In genomic region chr3:107233351-107233813, GRCm38 (mm10) we compare ENCODE assay signal across 8 mouse cellular contexts. TPM values are rescaled to one million over a fixed set of nuclear protein-coding genes. Genes with fewer than 3 reads are reported as not detected.
DNase-seq lines count a peak whose midpoint lies in the region; ATAC-seq and TF ChIP-seq lines count a peak whose summit lies in the region.

No protein-coding gene starts in this region.

- DNase-seq in Patski (ENCODE audit: low read depth, low spot score): peak; percentile 49
- DNase-seq in cerebellum, adult 9-11 months: peak; percentile 54
- peak; percentile 75 to 89 for DNase-seq in frontal cortex, postnatal 14 days (ENCODE audit: low spot score in 2 of 2)
- DNase-seq in hindbrain, embryonic 14.5 days (ENCODE audit: low spot score): peak; percentile 98
- DNase-seq in left cerebral cortex, adult 11 months (ENCODE audit: low spot score): peak; percentile 77
- DNase-seq in right cerebral cortex, postnatal 25 days: peak; percentile 86
- DNase-seq in urinary bladder, postnatal 36 days (ENCODE audit: low spot score in 2 of 2): peak; percentile 75 to 84

- ATAC-seq in Patski: peak; percentile 79
- ATAC-seq in hindbrain, embryonic 14.5 days (ENCODE audit: low FRiP score): peak; percentile 31; the same call in 1 of the 2 replicates
- ATAC-seq in megakaryocyte progenitor cell, adult 5-6 weeks (replicated peaks; ENCODE audit: poor library complexity): peak; percentile 88

- no peak overlapping the region for H3K4me2 ChIP-seq in hindbrain, embryonic 14.5 days (replicated peaks)

- no peak overlapping the region for H3K4me3 ChIP-seq in hindbrain, embryonic 14.5 days (replicated peaks; ENCODE audit: low read length)

- peak; percentile 97 for TF ChIP-seq CTCF in Patski (IDR thresholded peaks at IDR 0.05)

- POLR2A ChIA-PET in Patski (lab: Charles Lee): interaction anchor here (0.7 kb wide), 1 partner anchor 560 kb away, joined by 3 read pairs; no protein-coding TSS in a partner anchor

- no peaks in the 10 kb centered on the region for H3K36me3 ChIP-seq in hindbrain, embryonic 14.5 days (replicated peaks; ENCODE audit: control insufficient read depth, insufficient read depth)

- in situ Hi-C loops in Patski (cut with MboI; ENCODE audit: low pct_unique_long_range_greater_than_20kb): loop anchor here (5.0 to 10.0 kb wide), 3 partner anchors 39 to 341 kb away; no protein-coding TSS in a partner anchor

- CTCF ChIA-PET in Patski (lab: Charles Lee): interaction anchor here (0.7 to 10.1 kb wide), 8 partner anchors 13 to 238 kb away, joined by 3 to 98 read pairs (median 8); no protein-coding TSS in a partner anchor

- no peak overlapping the region for H3K27ac ChIP-seq in hindbrain, embryonic 14.5 days

- no peaks in the 10 kb centered on the region for H3K4me1 ChIP-seq in hindbrain, embryonic 14.5 days (replicated peaks; ENCODE audit: control insufficient read depth, insufficient read depth, low read length)

- WGBS in hindbrain, embryonic 14.5 days: 7% methylated on average over 11 of the region's 11 CpGs

- peaks cover 6% of the 10 kb centered on the region for H3K27me3 ChIP-seq in Patski
- H3K27me3 ChIP-seq in hindbrain, embryonic 14.5 days (ENCODE audit: control insufficient read depth, insufficient read depth, low read length): no peaks in the 10 kb centered on the region

- peak overlapping the region; percentile 39; the same call in 1 of the 2 replicates for H3K9ac ChIP-seq in hindbrain, embryonic 14.5 days

- H3K9me3 ChIP-seq in hindbrain, embryonic 14.5 days (ENCODE audit: control insufficient read depth, low read length): no peaks in the 10 kb centered on the region

RNA-seq across cellular contexts. Expression of gene A630076J17Rik, which starts 3.0 kb away (rescaled TPM):
- not detected for polyA plus RNA-seq in Patski (2021)
- not detected in 2 replicates for polyA plus RNA-seq in hindbrain, embryonic 14.5 days (2014; fragmentation: Nextera tagmentation; extraction: Ambion mirVana)
- not detected in 2 replicates for total RNA-seq in megakaryocyte progenitor cell, adult 5-6 weeks (2015)
- not detected in 2 replicates for total RNA-seq in megakaryocyte progenitor cell, adult 5-6 weeks (2017)

RNA-seq across cellular contexts. Expression of gene Prok1, which starts 6.1 kb away (rescaled TPM):
- not detected for polyA plus RNA-seq in Patski (2021)
- 0.23 TPM in 1 of 2 replicates, not detected in the other for polyA plus RNA-seq in hindbrain, embryonic 14.5 days (2014; fragmentation: Nextera tagmentation; extraction: Ambion mirVana)
- total RNA-seq in megakaryocyte progenitor cell, adult 5-6 weeks (2015): 0.22 TPM in 1 of 2 replicates, not detected in the other
- not detected in 2 replicates for total RNA-seq in megakaryocyte progenitor cell, adult 5-6 weeks (2017)

RNA-seq across cellular contexts. Expression of gene Cym, which starts 11.8 kb away (rescaled TPM):
- polyA plus RNA-seq in Patski (2021): not detected
- polyA plus RNA-seq in hindbrain, embryonic 14.5 days (2014; fragmentation: Nextera tagmentation; extraction: Ambion mirVana): not detected in 2 replicates
- total RNA-seq in megakaryocyte progenitor cell, adult 5-6 weeks (2015): not detected in 2 replicates
- not detected in 2 replicates for total RNA-seq in megakaryocyte progenitor cell, adult 5-6 weeks (2017)

RNA-seq across cellular contexts. Expression of gene Lamtor5, which starts 45.3 kb away (rescaled TPM):
- 137 TPM for polyA plus RNA-seq in Patski (2021)
- polyA plus RNA-seq in hindbrain, embryonic 14.5 days (2014; fragmentation: Nextera tagmentation; extraction: Ambion mirVana): 184 and 218 TPM in 2 replicates
- 122 and 131 TPM in 2 replicates for total RNA-seq in megakaryocyte progenitor cell, adult 5-6 weeks (2015)
- 47.2 and 71.8 TPM in 2 replicates for total RNA-seq in megakaryocyte progenitor cell, adult 5-6 weeks (2017)

RNA-seq across cellular contexts. Expression of gene Kcna10, which starts 50.5 kb away (rescaled TPM):
- not detected for polyA plus RNA-seq in Patski (2021)
- not detected in 2 replicates for polyA plus RNA-seq in hindbrain, embryonic 14.5 days (2014; fragmentation: Nextera tagmentation; extraction: Ambion mirVana)
- not detected in 2 replicates for total RNA-seq in megakaryocyte progenitor cell, adult 5-6 weeks (2015)
- total RNA-seq in megakaryocyte progenitor cell, adult 5-6 weeks (2017): not detected in 2 replicates

Comparison
In these comparisons a context has a peak if more than half of its experiments do, and no peak if none do; other contexts are left out.
1. ATAC-seq: peak in every context shown above with its lines; median percentile 88 in megakaryocyte progenitor cell, adult 5-6 weeks; 79 in Patski; 31 in hindbrain, embryonic 14.5 days.